Mouse (Mus musculus) midbrain, embryonic 15.5 days (tissue): ENCODE measurements at regions not wholly inside any gene's neighbourhood (a gene's known extent, or its start where the extent isn't known, plus 50 kb on each side); places are given as distances from the start of the nearest gene placed in this dataset.

Source experiments
- ATAC-seq: fragments of 200-750 bp; cut with Nextera tagmentation; replicated peaks from 2 replicates; pipeline ENCODE4 v1.8.0; 2017; ENCODE audit warnings: moderate TSS enrichment
- H3K27ac ChIP-seq: fragments of 300-500 bp; sonication (generic); 2 replicates; pipeline ENCODE4 v1.5.1; 2015; ENCODE audit warnings: mild to moderate bottlenecking, inconsistent platforms
- H3K27me3 ChIP-seq: fragments of 300-500 bp; sonication (generic); replicated peaks from 2 replicates; pipeline ENCODE4 v1.6.1; 2015; ENCODE audit warnings: inconsistent platforms
- H3K36me3 ChIP-seq: fragments of 300-500 bp; sonication (generic); replicated peaks from 2 replicates; pipeline ENCODE4 v1.6.1; 2015; ENCODE audit warnings: inconsistent platforms
- H3K4me1 ChIP-seq: fragments of 300-500 bp; sonication (generic); 2 replicates; pipeline ENCODE4 v1.6.1; 2015; ENCODE audit warnings: inconsistent platforms
- H3K4me2 ChIP-seq: fragments of 300-500 bp; sonication (generic); 2 replicates; pipeline ENCODE4 v1.6.1; 2015; ENCODE audit warnings: inconsistent platforms, mild to moderate bottlenecking, moderate library complexity
- H3K4me3 ChIP-seq: fragments of 300-500 bp; sonication (generic); 2 replicates; pipeline ENCODE4 v1.5.1; 2015; ENCODE audit warnings: mild to moderate bottlenecking, inconsistent platforms
- H3K9ac ChIP-seq: fragments of 300-500 bp; sonication (generic); 2 replicates; pipeline ENCODE4 v1.6.1; 2015; ENCODE audit warnings: mild to moderate bottlenecking, inconsistent platforms
- H3K9me3 ChIP-seq: fragments of 300-500 bp; sonication (generic); 2 replicates; pipeline ENCODE4 v1.6.1; 2016; ENCODE audit warnings: inconsistent platforms
- WGBS: fragments of 180-500 bp; shearing (Covaris S2); methylation state at CpG from one replicate; pipeline ENCODE4 v1.1.7; 2015; ENCODE audit warnings: mixed read lengths; 5-methylcytosine and 5-hydroxymethylcytosine counted together

DNA sequence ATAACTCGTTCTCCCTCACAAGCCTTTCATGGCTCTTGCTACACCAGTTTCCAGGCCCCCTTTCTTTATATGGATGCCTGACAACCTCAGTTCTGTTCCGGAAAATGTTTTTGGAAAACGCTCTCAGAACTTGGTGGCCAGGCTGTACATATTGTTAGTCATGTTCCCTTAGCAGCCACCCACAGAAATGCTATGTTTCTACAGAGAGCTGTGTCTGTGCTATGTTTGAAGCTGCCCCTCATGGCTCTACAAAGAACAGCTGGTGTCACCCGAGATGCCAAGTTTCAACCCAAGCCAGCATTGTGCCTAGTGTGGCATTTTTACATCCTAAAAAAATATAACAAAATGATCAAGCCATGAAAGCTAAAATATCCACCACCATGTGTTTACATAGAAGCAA, 175.0 kb upstream of the Sphkap start:
- no peaks in the 10 kb centered on the region for H3K27me3 ChIP-seq
- H3K4me3 ChIP-seq = no peak overlapping the region
- no peak overlapping the region for H3K27ac ChIP-seq
- H3K36me3 ChIP-seq = no peaks in the 10 kb centered on the region
- no peak overlapping the region for H3K9ac ChIP-seq
- ATAC-seq = no peak
- H3K4me1 ChIP-seq = no peaks in the 10 kb centered on the region
- WGBS = 90% methylated on average over 4 of the region's 4 CpGs
- no peaks in the 10 kb centered on the region for H3K9me3 ChIP-seq
- H3K4me2 ChIP-seq = no peak overlapping the region

DNA sequence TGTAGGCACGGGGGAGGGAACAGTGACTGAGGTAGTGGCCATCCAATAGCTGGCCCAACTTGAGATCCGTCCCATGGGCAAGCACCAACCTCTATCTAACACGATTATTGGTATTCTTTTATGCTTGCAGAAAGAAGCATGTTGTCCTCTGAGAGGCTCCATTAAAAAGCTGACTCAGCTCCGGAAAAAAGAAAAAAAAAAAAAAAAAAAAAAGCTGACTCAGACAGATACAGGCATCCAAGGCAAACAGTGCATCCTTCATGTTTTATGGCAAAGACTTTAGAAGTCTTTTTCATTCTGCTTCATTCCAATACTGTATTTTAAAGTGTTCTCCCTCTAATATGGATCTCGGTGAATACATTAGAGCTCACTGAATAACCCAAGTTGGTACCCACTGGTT, 162.0 kb upstream of the Sphkap start:
- no peak for ATAC-seq
- no peak overlapping the region for H3K4me2 ChIP-seq
- H3K4me3 ChIP-seq = no peak overlapping the region
- 90% methylated on average over 5 of the region's 5 CpGs for WGBS
- H3K27ac ChIP-seq = no peak overlapping the region
- no peaks in the 10 kb centered on the region for H3K9me3 ChIP-seq
- H3K9ac ChIP-seq = no peak overlapping the region
- no peaks in the 10 kb centered on the region for H3K4me1 ChIP-seq
- H3K36me3 ChIP-seq = no peaks in the 10 kb centered on the region
- H3K27me3 ChIP-seq = no peaks in the 10 kb centered on the region

DNA sequence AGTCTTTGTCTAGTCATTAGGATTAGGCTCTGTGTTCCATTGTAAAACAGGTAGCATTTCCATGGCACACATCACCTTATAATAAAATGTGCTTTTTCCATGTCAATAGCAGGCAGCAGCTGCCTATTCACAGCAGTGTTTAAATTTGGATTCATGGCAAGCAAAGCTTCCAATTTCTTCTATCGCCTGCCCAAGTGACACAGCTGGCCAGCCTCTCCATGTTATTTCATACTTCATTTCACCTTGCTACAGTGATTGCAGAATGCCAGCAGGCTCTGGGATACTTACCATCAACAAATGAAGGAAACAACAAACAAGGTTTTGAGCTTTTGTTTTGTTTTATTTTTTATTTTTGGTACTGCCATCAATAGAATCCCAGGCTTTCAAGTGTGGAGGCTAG, 160.7 kb upstream of the Sphkap start:
- Histone ChIP-seq H3K4me3 (no peak overlapping the region), H3K9me3 (no peaks in the 10 kb centered on the region), H3K27me3 (no peaks in the 10 kb centered on the region), H3K4me2 (no peak overlapping the region), H3K27ac (no peak overlapping the region), H3K36me3 (no peaks in the 10 kb centered on the region), H3K9ac (no peak overlapping the region), H3K4me1 (no peaks in the 10 kb centered on the region)
- ATAC-seq = no peak
- WGBS = 65% methylated on average over 1 of the region's 1 CpGs

DNA sequence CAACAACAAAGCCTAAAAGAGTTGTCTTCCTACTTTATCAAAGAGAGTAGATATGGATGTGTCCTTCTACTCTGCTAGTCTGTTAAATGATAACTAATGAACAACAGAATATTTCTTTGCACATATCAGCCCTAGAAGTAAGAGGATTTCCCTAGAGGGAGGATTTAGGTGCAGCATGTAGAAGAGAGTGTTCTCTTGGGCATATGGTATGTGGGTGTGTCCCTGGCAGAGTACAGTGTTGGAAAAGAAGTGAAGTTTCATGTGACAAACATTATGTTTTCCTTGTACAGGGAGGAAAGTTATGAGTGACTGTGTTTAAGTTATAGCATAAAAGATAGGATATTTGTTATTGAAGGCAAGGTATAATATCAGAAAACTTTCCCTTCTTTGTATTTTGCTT, 143.6 kb upstream of the Sphkap start:
- Histone ChIP-seq H3K36me3 (no peaks in the 10 kb centered on the region), H3K27ac (no peak overlapping the region), H3K4me3 (no peak overlapping the region), H3K27me3 (no peaks in the 10 kb centered on the region), H3K9me3 (no peaks in the 10 kb centered on the region), H3K4me1 (no peaks in the 10 kb centered on the region), H3K4me2 (no peak overlapping the region), H3K9ac (no peak overlapping the region)
- ATAC-seq = no peak

DNA sequence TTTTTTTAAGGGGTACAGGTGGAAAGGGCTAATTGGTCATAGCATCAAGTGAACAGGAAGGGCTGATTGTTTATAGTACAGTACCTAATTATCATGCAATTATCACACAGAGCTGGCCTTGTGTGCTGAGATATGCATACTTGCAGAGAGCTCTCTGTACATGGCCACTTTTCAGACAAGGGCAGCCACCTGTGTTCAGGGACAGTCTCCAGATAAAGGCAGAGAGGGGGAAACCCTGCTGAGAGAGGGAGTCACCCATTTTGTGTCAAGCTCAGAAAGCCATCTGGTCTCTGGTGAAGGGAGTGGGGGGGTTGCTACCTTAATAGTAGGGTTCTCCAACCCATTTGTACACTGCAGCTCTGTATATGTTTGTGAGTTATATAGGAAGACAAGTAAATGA, 127.5 kb upstream of the Sphkap start:
- Histone ChIP-seq H3K9ac (no peak overlapping the region), H3K27ac (no peak overlapping the region), H3K4me2 (no peak overlapping the region), H3K4me1 (no peaks in the 10 kb centered on the region), H3K4me3 (no peak overlapping the region), H3K27me3 (no peaks in the 10 kb centered on the region), H3K36me3 (no peaks in the 10 kb centered on the region), H3K9me3 (no peaks in the 10 kb centered on the region)
- ATAC-seq = no peak

DNA sequence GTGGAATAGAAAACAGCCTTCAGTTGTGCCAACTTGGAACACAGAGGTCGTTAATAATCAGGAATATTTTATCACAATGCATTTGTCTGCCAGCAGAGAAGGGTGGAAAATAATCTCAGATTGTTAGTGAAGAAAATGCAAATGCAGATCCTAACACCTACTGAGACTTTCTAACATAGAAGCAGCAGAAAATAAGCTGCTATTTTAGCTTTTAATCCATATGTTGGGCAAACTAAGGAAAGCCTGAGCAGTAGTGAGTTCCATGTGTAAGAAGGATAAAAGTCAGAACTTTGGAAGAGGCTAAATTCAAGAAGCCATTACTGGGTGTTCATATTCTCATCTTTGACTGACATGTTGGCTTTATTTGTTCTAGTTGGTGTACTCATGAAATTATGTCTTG, 119.8 kb upstream of the Sphkap start:
- no peak overlapping the region for H3K4me3 ChIP-seq
- H3K4me1 ChIP-seq = no peaks in the 10 kb centered on the region
- no peak overlapping the region for H3K27ac ChIP-seq
- no peaks in the 10 kb centered on the region for H3K36me3 ChIP-seq
- 58% methylated on average over 1 of the region's 1 CpGs for WGBS
- ATAC-seq = no peak
- H3K9ac ChIP-seq = no peak overlapping the region
- H3K4me2 ChIP-seq = no peak overlapping the region
- H3K9me3 ChIP-seq = no peaks in the 10 kb centered on the region
- no peaks in the 10 kb centered on the region for H3K27me3 ChIP-seq

DNA sequence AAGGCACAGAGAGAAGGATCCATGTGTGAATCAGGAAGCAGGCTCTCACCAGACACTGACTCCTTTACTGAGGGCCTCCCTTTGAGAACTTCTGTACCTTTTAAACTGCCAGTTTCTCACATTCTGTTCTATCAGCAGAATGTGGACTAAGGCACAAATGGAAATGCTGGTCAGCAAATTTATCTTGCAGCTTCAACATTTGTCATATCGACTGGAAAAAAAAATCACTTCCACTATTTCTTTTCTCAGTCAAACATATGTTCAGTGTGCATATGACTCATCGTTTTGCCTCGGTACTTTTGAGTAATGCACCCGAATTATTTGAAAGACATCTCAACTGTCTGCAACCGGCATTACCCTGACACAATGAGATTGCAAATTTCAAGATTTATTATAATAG, 101.4 kb upstream of the Sphkap start:
- no peaks in the 10 kb centered on the region for H3K27me3 ChIP-seq
- H3K36me3 ChIP-seq = no peaks in the 10 kb centered on the region
- no peak for ATAC-seq
- H3K9ac ChIP-seq = no peak overlapping the region
- 87% methylated on average over 5 of the region's 5 CpGs for WGBS
- H3K27ac ChIP-seq = no peak overlapping the region
- H3K4me3 ChIP-seq = no peak overlapping the region
- no peaks in the 10 kb centered on the region for H3K9me3 ChIP-seq
- no peak overlapping the region for H3K4me2 ChIP-seq
- H3K4me1 ChIP-seq = no peaks in the 10 kb centered on the region

DNA sequence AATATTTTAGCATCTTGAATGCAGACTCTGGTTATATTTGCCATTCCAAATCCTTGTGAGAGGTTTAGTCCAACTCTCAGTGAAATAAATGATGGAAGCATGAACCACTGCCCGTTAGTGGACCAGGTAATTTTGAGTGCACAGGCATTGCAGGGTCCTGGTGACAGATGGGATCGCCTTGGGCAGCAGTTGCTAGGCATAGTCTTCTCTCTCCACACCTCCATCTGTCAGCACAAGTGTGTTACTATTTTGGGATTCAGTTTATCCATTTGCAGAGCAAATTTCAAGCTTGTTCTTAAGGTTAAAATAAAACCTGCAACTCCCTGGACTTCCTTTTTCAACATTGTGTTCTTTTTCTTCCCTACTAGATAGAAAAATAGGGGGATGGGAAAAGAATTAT, 97.4 kb upstream of the Sphkap start:
- Histone ChIP-seq H3K9me3 (no peaks in the 10 kb centered on the region), H3K36me3 (no peaks in the 10 kb centered on the region), H3K4me1 (no peaks in the 10 kb centered on the region), H3K9ac (no peak overlapping the region), H3K4me2 (no peak overlapping the region), H3K4me3 (no peak overlapping the region), H3K27ac (no peak overlapping the region), H3K27me3 (no peaks in the 10 kb centered on the region)
- WGBS = 72% methylated on average over 2 of the region's 2 CpGs
- no peak for ATAC-seq

DNA sequence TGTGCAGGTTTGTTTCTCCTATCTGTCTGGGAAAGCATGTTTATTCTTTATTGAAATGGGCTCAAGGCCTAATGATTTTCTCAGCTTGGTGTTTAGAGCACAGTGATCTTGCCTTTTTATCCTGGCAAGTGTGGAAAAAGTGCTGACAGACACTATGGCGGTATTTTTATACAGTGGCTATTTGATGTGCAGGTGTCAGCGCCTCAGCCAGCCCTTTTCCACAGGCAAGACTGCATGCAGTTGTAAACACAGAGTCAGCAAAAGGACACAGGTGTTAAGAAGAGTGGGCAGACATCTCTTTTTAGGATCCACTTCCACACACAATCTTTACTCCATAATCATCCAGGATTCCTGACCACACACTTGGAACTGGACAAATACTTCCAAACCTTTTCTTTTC, 88.9 kb upstream of the Sphkap start:
- 89% methylated on average over 2 of the region's 2 CpGs for WGBS

DNA sequence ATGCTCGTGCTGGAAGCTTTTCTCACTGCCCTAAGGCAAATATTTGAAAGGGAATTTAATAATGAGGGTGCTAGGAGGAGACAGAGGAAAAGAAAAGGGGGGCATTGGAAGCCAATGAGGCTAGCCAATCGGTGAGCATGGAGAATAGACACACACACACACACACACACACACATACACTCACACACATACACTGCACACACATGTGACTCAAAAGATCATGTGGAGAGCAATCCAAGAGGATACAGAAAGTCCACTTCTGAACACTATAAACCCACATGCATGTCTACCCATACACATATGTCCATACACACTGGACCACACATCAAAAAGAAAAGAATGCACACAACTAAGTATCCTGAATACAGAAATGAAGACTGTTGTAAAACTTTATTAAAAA, 88.4 kb upstream of the Sphkap start:
- peak; percentile 60 for ATAC-seq

More for the DNA sequence above, 88.9 kb upstream of the Sphkap start:
- no peak for ATAC-seq
- H3K27ac ChIP-seq = no peak overlapping the region
- H3K4me2 ChIP-seq = no peak overlapping the region
- H3K9me3 ChIP-seq = no peaks in the 10 kb centered on the region
- H3K4me1 ChIP-seq = 0 out of 2 replicates have a peak, but pooled peaks cover 3% of the 10 kb centered on the region
- H3K36me3 ChIP-seq = no peaks in the 10 kb centered on the region
- H3K27me3 ChIP-seq = no peaks in the 10 kb centered on the region
- no peak overlapping the region for H3K9ac ChIP-seq
- no peak overlapping the region for H3K4me3 ChIP-seq

DNA sequence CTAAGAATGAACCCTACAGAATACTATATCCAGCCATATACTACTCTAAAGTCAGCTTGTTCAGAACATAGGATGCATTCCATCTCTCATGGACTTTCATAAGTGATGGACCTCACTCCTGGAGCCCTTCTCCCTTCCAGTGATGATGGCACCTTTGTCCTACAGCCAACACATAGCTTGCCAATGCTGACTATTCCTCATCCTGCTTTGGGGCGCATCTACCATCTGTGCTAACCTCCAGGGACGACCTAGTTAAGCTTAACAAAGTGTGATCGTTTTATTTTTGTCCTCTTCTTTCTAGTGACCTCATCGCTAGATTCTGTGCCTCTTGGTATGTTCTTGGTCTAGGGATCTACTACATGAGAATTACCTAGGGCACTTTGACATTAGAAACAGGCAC, 87.0 kb upstream of the Sphkap start:
- H3K9ac ChIP-seq = no peak overlapping the region
- no peaks in the 10 kb centered on the region for H3K27me3 ChIP-seq
- 0 out of 2 replicates have a peak, but pooled peaks cover 3% of the 10 kb centered on the region for H3K4me1 ChIP-seq
- ATAC-seq = no peak
- H3K36me3 ChIP-seq = no peaks in the 10 kb centered on the region
- H3K4me3 ChIP-seq = no peak overlapping the region
- WGBS = 81% methylated on average over 4 of the region's 4 CpGs
- no peaks in the 10 kb centered on the region for H3K9me3 ChIP-seq
- no peak overlapping the region for H3K27ac ChIP-seq
- H3K4me2 ChIP-seq = no peak overlapping the region

More for the DNA sequence above, 88.4 kb upstream of the Sphkap start:
- Histone ChIP-seq H3K9ac (no peak overlapping the region), H3K4me2 (no peak overlapping the region), H3K27me3 (no peaks in the 10 kb centered on the region), H3K36me3 (no peaks in the 10 kb centered on the region), H3K27ac (no peak overlapping the region), H3K4me1 (0 out of 2 replicates have a peak, but pooled peaks cover 3% of the 10 kb centered on the region), H3K9me3 (no peaks in the 10 kb centered on the region), H3K4me3 (no peak overlapping the region)
- 46% methylated on average over 2 of the region's 2 CpGs for WGBS

DNA sequence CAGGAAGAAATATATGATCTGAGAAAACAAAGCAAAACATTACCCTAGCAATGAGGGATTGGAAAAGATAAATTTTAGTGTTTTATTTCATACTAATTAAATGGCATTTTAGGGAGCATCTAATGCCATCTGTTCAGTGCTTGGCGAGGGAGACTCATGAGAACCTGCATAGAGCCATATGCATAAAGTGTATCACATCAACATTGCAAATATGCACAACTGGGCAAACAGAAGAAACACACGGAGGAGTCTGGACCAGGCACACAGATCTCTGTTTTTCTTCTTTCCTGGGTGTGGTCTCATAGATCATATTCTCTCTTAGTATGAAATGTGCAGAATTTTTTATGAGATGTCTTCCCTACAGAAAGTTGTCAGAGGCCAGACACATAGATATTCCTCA, 71.1 kb upstream of the Sphkap start:
- H3K9ac ChIP-seq = no peak overlapping the region
- no peaks in the 10 kb centered on the region for H3K27me3 ChIP-seq
- no peak for ATAC-seq
- 59% methylated on average over 2 of the region's 2 CpGs for WGBS
- H3K4me3 ChIP-seq = no peak overlapping the region
- H3K9me3 ChIP-seq = no peaks in the 10 kb centered on the region
- H3K4me2 ChIP-seq = no peak overlapping the region
- H3K36me3 ChIP-seq = no peaks in the 10 kb centered on the region
- no peaks in the 10 kb centered on the region for H3K4me1 ChIP-seq
- no peak overlapping the region for H3K27ac ChIP-seq
